Comparison of ENCODE assay signal across 22 mouse cellular contexts in the genomic region with DNA sequence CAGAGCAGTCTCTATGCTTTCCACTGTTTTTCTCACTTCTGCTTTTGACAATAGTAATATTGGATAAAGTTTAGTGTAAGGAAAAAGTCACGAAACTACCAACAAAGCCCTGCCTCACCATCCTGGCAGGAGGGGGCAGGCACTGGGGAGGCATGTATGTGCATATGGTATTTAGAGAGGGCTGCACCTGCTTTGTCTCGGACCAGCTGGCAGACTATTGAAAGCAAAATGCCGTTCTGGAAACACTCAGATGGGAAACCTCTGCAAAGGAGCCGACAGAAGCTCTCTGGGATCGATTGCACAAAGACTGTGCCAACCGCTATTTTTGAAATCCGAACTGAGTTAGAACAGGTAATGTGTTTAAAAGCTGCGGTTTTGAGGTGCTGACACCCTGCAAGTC. TPM values are rescaled to one million over a fixed set of nuclear protein-coding genes. Genes with fewer than 3 reads are reported as not detected.
DNase-seq lines count a peak whose midpoint lies in the region; ATAC-seq lines count a peak whose summit lies in the region.
"Had no signal": no experiment of that assay in that cellular context is flagged by ENCODE, and none has a peak within 500 bp of the region (broad histone marks: within the 10 kb centered on the region; RNA-seq: fewer than 3 reads in every experiment).

No protein-coding gene starts in this region.

- H3K27me3 ChIP-seq in heart, embryonic 12.5 days (replicated peaks), result no peaks in the 10 kb centered on the region
- H3K27me3 ChIP-seq in forebrain, embryonic 16.5 days (replicated peaks; ENCODE audit: control insufficient read depth, insufficient read depth, low read length), result no peaks in the 10 kb centered on the region
- H3K27me3 ChIP-seq: embryonic facial prominence, embryonic 15.5 days; kidney, embryonic 15.5 days had no signal

- no peak overlapping the region for H3K4me2 ChIP-seq in heart, embryonic 12.5 days
- H3K4me2 ChIP-seq in forebrain, embryonic 16.5 days (ENCODE audit: low read length), result no peak overlapping the region
- H3K4me2 ChIP-seq: embryonic facial prominence, embryonic 15.5 days; kidney, embryonic 15.5 days; limb, embryonic 13.5 days; midbrain, embryonic 11.5 days had no signal

- H3K4me1 ChIP-seq in heart, embryonic 12.5 days (replicated peaks), result no peaks in the 10 kb centered on the region
- peaks cover 18% of the 10 kb centered on the region for H3K4me1 ChIP-seq in forebrain, embryonic 16.5 days (replicated peaks; ENCODE audit: control insufficient read depth, insufficient read depth, low read length)
- H3K4me1 ChIP-seq: embryonic facial prominence, embryonic 15.5 days; kidney, embryonic 15.5 days had no signal

- H3K4me3 ChIP-seq in heart, embryonic 12.5 days, result no peak overlapping the region
- H3K4me3 ChIP-seq in forebrain, embryonic 16.5 days (replicated peaks; ENCODE audit: low read length), result no peak overlapping the region
- H3K4me3 ChIP-seq: embryonic facial prominence, embryonic 15.5 days; gastrocnemius, adult 2 months; kidney, embryonic 15.5 days; limb, embryonic 13.5 days had no signal

- 73% methylated on average over 8 of the region's 8 CpGs for WGBS in heart, embryonic 12.5 days
- 48% methylated on average over 8 of the region's 8 CpGs for WGBS in forebrain, embryonic 16.5 days

- DNase-seq in heart, adult 11 months, result peak; percentile 25
- peak; percentile 77 to 78 for DNase-seq in layer of hippocampus, adult 8-10 months (ENCODE audit: low spot score in 2 of 2)
- DNase-seq in right cerebral cortex, postnatal 25 days, result peak; percentile 35
- no peak for DNase-seq in gastrocnemius, adult 8-10 months (ENCODE audit: low spot score in 2 of 2)
- no peak for DNase-seq in gastrocnemius, postnatal 10 days
- DNase-seq: cerebellum, adult 11 months; cerebellum, postnatal 14 days; gastrocnemius, adult 2 months; heart, adult 18-20 months; heart, postnatal 36 days; thymus, postnatal 14 days had no signal

- no peaks in the 10 kb centered on the region for H3K36me3 ChIP-seq in heart, embryonic 12.5 days
- no peaks in the 10 kb centered on the region for H3K36me3 ChIP-seq in forebrain, embryonic 16.5 days (ENCODE audit: control insufficient read depth, insufficient read depth)
- H3K36me3 ChIP-seq: embryonic facial prominence, embryonic 15.5 days; kidney, embryonic 15.5 days; limb, embryonic 13.5 days had no signal

- H3K9me3 ChIP-seq in heart, embryonic 12.5 days (replicated peaks), result peaks cover 8% of the 10 kb centered on the region; the same call in 1 of the 2 replicates
- no peaks in the 10 kb centered on the region for H3K9me3 ChIP-seq in forebrain, embryonic 16.5 days (ENCODE audit: control insufficient read depth, low read length)
- H3K9me3 ChIP-seq: embryonic facial prominence, embryonic 15.5 days; kidney, embryonic 15.5 days; limb, embryonic 13.5 days had no signal

- ATAC-seq in heart, embryonic 12.5 days (ENCODE audit: insufficient number of reproducible peaks, low FRiP score), result no peak
- no peak for ATAC-seq in forebrain, embryonic 16.5 days
- ATAC-seq: hindbrain, embryonic 16.5 days; intestine, postnatal 0 days; lung, postnatal 0 days had no signal

- H3K9ac ChIP-seq in heart, embryonic 12.5 days, result no peak overlapping the region
- H3K9ac ChIP-seq in forebrain, embryonic 16.5 days (replicated peaks; ENCODE audit: low read depth, low read length), result no peak overlapping the region
- H3K9ac ChIP-seq: embryonic facial prominence, embryonic 15.5 days; kidney, embryonic 15.5 days; limb, embryonic 13.5 days; liver, embryonic 14.5 days had no signal

- H3K27ac ChIP-seq in heart, embryonic 12.5 days (ENCODE audit: poor library complexity, severe bottlenecking), result no peak overlapping the region
- 0 out of 2 replicates have a peak overlapping the region, but pooled peaks have one; percentile 28 for H3K27ac ChIP-seq in forebrain, embryonic 16.5 days (ENCODE audit: low read length)
- H3K27ac ChIP-seq: embryonic facial prominence, embryonic 15.5 days; gastrocnemius, adult 2 months; kidney, embryonic 15.5 days; limb, embryonic 13.5 days; liver, embryonic 14.5 days; stomach, postnatal 0 days had no signal

RNA-seq across cellular contexts. Expression of a gene that starts 22.1 kb away (rescaled TPM):
- polyA plus RNA-seq in heart, embryonic 12.5 days (2016; fragmentation: Nextera tagmentation; extraction: Ambion mirVana), result 0.21 and 0.42 TPM in 2 replicates
- polyA plus RNA-seq in forebrain, embryonic 16.5 days (2015; fragmentation: Nextera tagmentation; extraction: Ambion mirVana), result 50.5 and 56.6 TPM in 2 replicates
- 10 to 100 TPM; 62.3 to 64.6 (median 63.1) TPM for total RNA-seq in layer of hippocampus, adult 8-10 months (2022)
- total RNA-seq in gastrocnemius, adult 8-10 months (2022), result not detected
- total RNA-seq in gastrocnemius, postnatal 10 days (2021), result under 1 TPM in 1 of 2 experiments, not detected in 1; 0.18 TPM
- total RNA-seq: gastrocnemius, adult 2 months had no signal
- polyA plus RNA-seq: liver, embryonic 14.5 days; lung, postnatal 0 days had no signal

Comparison
In these comparisons a context has a peak if more than half of its experiments do, and no peak if none do; other contexts are left out.
1. DNase-seq: peak in heart, adult 11 months (single experiment), layer of hippocampus, adult 8-10 months (2 of 2) and right cerebral cortex, postnatal 25 days (single experiment); none in gastrocnemius, adult 8-10 months (0 of 2) and gastrocnemius, postnatal 10 days (single experiment).
2. RNA of a gene that starts 22.1 kb away (total RNA-seq): 62.3 to 64.6 TPM in layer of hippocampus, adult 8-10 months; 0.18 TPM in gastrocnemius, postnatal 10 days and not detected in gastrocnemius, adult 8-10 months; every median in the first group is over 10 times any median in the second.